Mouse (Mus musculus) urinary bladder, adult 2 months (tissue): ENCODE data around the gene Syt14. TPM values are rescaled to one million over a fixed set of nuclear protein-coding genes. Genes with fewer than 3 reads are reported as not detected.

Experiments
- DNase-seq: peaks from one replicate; pipeline ENCODE4 v3.0.0; 2022; ENCODE audit warnings: low spot score
- polyA plus RNA-seq: library from polyadenylated mRNA; depleted of rRNA; stranded (reverse); fragments of >200 nt; gene quantifications from 2 replicates; pipeline ENCODE4 v1.2.3, GENCODE M21; 2012; rRNA removed

Syt14 gene
- polyA plus RNA-seq: 1.1 and 1.2 TPM in 2 replicates

GRCm38 (mm10) chr1:193035371-193036238 lies at the start of gene Syt14:
Syt14 (minus strand) TSS chr1:193035775.
- peak; percentile 30 for DNase-seq

- no peak for DNase-seq
Measured at GRCm38 (mm10) chr1:193084016-193084415, 48.4 kb upstream of the Syt14 start.

- no peak for DNase-seq
Measured at GRCm38 (mm10) chr1:193083051-193083450, 47.5 kb upstream of the Syt14 start.

- DNase-seq: no peak
Measured at GRCm38 (mm10) chr1:193082311-193082921, 46.8 kb upstream of the Syt14 start.

DNA sequence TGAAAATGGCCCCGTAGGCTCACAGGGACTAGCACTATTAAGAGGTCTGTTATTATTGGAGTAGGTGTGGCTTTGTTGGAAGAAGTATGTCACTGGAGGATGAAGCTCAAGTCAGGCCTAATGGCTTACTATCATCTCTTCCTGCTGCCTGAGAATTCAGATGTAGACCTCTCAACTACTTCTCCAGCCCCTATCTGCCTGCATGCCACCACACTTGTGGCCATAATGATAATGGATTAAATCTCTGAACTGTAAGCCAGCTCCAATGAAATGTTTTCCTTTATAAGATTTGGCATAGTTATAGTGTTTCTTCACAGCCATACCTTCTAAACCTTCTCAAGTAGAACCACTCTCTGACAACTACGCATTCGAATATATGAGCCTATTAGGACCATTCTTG lies 27.0 kb upstream of the Syt14 start:
- DNase-seq: no peak

DNA sequence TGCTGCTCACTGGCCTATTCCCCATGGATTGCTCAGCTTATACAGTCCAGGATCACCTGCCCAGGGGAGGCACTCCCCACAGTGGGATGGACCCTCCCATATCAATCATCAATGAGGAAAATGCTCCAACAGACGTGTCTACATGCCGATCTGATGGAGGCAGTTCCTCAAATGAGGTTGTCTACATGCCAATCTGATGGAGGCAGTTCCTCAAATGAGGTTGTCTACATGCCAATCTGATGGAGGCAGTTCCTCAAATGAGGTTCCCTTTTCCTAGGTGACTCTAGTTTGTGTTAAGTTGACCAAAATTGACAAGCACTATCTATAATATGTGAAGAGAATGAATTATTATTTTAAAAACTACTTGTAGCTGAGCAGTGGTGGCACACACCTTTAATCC lies 24.6 kb upstream of the Syt14 start:
- no peak for DNase-seq

GRCm38 (mm10) chr1:193059596-193059995 lies 24.0 kb upstream of the Syt14 start:
- no peak for DNase-seq

- DNase-seq: no peak
Measured at GRCm38 (mm10) chr1:193054401-193054800, 18.8 kb upstream of the Syt14 start.

DNA sequence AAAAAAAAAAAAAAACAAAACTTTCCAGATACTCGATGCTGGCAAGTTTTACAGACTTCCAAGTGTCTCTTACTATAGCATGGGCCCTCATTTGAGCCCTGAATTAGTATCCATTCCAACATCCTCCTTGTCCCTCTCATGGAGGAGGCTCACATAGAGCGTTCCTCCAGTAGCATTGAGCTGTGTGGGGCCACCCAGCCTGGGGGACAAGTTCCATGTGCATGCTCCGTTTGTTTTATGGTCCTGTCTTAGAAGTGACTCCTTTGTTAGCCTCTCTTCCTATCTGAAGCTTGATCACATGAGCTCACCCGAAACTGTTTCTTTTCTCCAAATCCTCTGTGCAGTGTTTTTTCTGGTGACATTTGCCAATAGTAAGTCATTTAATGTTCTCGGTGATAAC lies 17.5 kb upstream of the Syt14 start:
- DNase-seq: no peak

DNA sequence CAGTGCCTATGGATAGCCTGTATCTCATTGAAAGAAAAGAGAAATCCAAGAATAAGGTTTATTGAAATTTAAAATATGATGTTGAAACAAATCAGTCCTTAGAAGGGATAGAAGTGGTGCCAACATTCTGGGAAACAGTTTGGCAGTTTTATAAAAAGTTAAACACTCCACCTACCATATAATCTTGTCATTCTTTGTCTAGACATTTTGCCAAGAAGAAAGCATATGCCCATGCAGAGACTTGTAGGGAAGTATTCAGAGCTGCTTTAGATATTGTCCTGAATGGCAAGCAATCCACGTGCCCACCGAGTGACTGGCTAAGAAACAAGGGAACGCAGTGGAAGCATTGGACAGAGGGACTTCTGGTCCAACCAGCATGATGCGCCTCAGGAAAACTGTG lies 12.0 kb upstream of the Syt14 start:
- DNase-seq: no peak

DNA sequence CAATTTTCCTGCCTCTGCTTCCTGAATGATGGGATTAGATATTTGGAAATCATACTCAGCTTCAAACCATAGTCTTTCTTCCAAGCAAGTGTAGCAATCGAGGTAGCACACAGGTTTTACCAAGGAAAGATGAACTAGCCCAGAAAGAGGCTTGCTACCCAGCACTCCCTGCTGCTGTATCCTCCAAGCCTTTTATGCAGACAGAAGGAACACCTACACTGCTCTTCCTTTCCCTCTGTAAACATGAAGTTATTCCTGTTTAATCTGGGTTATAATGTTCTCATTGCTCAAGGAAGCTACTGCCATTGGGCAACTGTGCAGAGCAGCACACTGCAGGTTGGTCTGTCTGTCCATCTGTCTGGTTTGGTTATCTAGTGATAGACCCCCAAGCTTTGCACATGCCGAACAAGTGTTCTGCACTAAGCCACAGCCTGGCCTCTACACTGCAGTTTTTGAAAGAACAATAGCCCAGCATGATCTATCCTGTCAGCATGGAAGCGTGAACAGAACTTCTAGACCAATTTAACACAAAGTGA lies 7.3 kb upstream of the Syt14 start:
- no peak for DNase-seq

DNA sequence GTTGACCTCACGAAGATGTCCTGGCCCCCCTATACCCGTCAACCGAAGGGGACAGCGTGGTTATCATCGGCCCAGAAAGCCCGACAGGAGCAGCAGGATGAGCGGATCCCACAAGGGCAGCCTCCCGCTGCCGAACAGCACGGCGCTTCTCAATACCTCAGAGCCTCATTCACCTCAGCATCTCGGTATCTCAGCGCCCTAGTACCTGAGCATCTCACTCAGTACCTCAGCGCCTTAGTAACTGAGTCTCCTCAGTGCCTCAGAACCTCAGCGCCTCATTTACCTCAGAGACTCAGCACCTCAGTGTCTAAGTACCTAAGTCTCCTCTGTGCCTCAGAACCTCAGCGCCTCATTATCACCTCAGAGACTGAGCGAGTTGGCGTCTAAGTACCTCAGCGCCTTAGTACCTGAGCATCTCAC lies 614 bp downstream of the Syt14 start:
- DNase-seq: no peak

DNA sequence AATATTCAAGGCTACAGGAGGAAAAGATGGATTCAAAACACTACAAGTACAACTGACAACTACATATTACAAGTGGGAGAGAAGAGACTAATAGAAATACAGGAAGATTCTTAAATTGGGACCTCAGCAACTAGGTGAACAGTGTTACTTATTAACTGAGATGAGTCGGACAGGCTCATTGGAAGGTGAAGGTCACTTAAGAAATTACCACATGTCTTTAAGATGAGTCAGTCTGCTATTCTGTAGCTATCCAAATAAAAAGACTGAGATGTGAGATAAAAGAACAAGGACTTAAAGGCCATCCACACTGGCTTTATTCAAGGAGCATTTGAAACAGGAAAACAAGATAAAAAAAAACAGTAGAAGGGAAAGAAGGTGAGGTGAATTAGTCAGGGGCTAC lies 11.3 kb downstream of the Syt14 start:
- DNase-seq: no peak

GRCm38 (mm10) chr1:193012351-193012750 lies 23.2 kb downstream of the Syt14 start:
- no peak for DNase-seq

DNA sequence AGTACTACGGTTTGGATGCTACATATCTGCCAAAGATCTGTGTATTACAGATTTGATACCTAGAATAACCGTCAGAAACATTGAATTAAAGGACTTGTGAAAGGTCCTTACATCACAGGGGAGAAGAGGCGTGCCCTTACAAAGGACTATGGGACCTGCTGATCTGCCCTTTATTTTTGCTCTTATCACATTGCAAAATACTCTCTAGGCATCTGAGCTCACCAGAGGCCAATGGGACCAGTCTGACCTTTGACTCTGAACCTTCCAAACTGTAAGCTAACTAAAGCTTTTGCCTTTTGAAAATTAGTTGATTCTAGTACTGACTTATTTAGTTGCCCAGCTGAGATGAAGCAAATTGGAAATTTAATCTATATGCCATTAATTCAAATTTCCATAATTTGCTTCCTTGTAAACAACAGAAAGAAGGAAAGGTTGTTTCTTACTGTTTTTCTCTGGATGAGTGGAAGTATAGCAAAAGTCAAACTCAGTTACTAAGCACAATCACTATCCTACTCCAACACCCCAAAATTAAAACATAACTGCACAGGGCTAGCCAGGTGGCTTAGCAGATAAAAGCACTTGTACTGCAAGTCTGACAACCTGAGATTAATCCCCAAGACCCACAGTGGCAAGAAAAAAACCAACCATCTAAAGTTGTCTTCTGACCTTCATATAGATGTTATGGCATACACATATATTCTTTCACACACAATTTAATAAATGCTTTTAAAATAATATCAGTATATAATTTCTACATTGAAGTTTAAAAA lies 24.4 kb downstream of the Syt14 start:
- no peak for DNase-seq

DNA sequence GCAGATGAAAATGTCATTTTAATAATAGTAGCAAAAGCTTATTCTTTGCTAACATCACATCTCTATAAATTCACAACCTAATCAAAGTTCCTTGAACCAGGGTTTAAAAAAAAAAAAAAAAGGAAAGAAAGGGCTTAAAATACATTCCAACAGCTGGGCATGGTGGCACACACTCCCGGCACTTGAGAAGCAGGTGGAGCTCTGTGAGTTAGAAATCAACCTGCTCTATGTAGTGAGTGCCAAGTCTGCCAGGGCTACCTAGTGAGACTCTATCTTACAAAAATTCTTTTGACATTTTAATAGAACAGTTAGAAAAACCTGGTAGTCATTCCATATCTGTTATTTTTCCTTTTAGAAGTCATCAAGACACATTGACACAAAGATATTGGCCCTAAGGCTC lies 31.0 kb downstream of the Syt14 start:
- DNase-seq: no peak

GRCm38 (mm10) chr1:193003953-193004352 lies 31.6 kb downstream of the Syt14 start:
- DNase-seq: no peak

DNA sequence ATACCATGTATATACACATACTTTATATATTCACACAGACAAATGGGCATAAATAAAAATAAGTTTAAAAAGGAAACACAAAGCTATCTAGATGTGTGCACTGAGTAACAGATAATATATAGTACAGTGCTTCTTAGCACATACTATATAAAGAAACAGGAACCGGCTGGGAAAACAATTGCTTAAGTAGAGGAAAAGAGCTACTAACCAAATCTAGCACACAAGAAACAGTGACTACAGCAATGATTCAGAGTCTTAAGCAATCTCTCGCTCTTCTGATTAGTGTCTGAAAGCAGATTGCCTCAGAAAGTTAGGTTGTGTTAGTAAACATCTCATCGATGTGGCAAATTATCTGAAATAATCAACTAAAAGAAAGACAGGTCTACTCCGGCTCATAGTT lies 33.3 kb downstream of the Syt14 start:
- no peak for DNase-seq

GRCm38 (mm10) chr1:193001587-193001986 lies 34.0 kb downstream of the Syt14 start:
- DNase-seq: no peak

GRCm38 (mm10) chr1:193000908-193001307 lies 34.7 kb downstream of the Syt14 start:
- no peak for DNase-seq

GRCm38 (mm10) chr1:192994179-192994873 lies 41.2 kb downstream of the Syt14 start:
- DNase-seq: no peak

GRCm38 (mm10) chr1:192993491-192993890 lies 42.1 kb downstream of the Syt14 start:
- DNase-seq: no peak
